Mouse (Mus musculus): ENCODE data around the gene Atp2b4. TPM values are rescaled to one million over a fixed set of nuclear protein-coding genes. Genes with fewer than 3 reads are reported as not detected.
A peak's percentile ranks its signal among the peaks of the same experiment; 100 is the strongest.

Gene Atp2b4
- total and polyA plus RNA-seq, 3 experiments, result 18.8 to 21.1 TPM; not detected in 1

- no peak for TF ChIP-seq USF2 (IDR thresholded peaks at IDR 0.05; ENCODE audit: borderline replicate concordance in 1 of 2, insufficient read depth in 1 of 2, low read depth in 1 of 2, low read length in 2 of 2)
- peak; percentile 44 for TF ChIP-seq NELFE (IDR thresholded peaks at IDR 0.05; ENCODE audit: low read depth, low read length)
These were observed at the start of gene Atp2b4 (continued) for GRCm38 (mm10) chr1:133800948-133801393.

- Histone ChIP-seq H3K4me1 (ENCODE audit: control insufficient read depth in 1 of 2, insufficient read depth in 2 of 2, low read length in 2 of 2) (no peaks in the 10 kb centered on the region), H3K27ac (ENCODE audit: control insufficient read depth, low read depth, low read length) (no peak overlapping the region), H3K9ac (ENCODE audit: control insufficient read depth, low read depth, low read length, poor library complexity, severe bottlenecking) (no peak overlapping the region), H3K27me3 (ENCODE audit: control insufficient read depth in 1 of 2, insufficient read depth in 2 of 2, low read length in 2 of 2) (peaks cover 0 to 1% of the 10 kb centered on the region in 2 experiments), H3K36me3 (ENCODE audit: control insufficient read depth in 1 of 2, insufficient read depth in 2 of 2, low read length in 2 of 2) (no peaks in the 10 kb centered on the region), H3K9me3 (replicated peaks; ENCODE audit: insufficient read depth, low read length) (no peaks in the 10 kb centered on the region), H3K79me2 (ENCODE audit: control insufficient read depth, insufficient read depth, low read length, poor library complexity) (no peaks in the 10 kb centered on the region), H3K4me3 (ENCODE audit: control insufficient read depth in 1 of 2, insufficient read depth in 1 of 2, low read depth in 2 of 2, low read length in 2 of 2) (no peak overlapping the region)
- DNase-seq (ENCODE audit: low read depth, low spot score), result no peak
- no peak for TF ChIP-seq MAFK (IDR thresholded peaks at IDR 0.05; ENCODE audit: borderline replicate concordance, low read depth, low read length)
- TF ChIP-seq POLR2AphosphoS5 (IDR thresholded peaks at IDR 0.05; ENCODE audit: borderline replicate concordance, low read depth, low read length), result no peak
- no peak for TF ChIP-seq ZNF384 (IDR thresholded peaks at IDR 0.05; ENCODE audit: low read depth, low read length)
- no peak for TF ChIP-seq GABPA (IDR thresholded peaks at IDR 0.05; ENCODE audit: low read depth, low read length)
- no peak for TF ChIP-seq ZC3H11A (IDR thresholded peaks at IDR 0.05; ENCODE audit: low read depth, low read length)
- TF ChIP-seq ZKSCAN1 (IDR thresholded peaks at IDR 0.05; ENCODE audit: low read depth, low read length), result no peak
- no peak for TF ChIP-seq USF1 (IDR thresholded peaks at IDR 0.05; ENCODE audit: low read depth, low read length)
- no peak for TF ChIP-seq MAX (IDR thresholded peaks at IDR 0.05; ENCODE audit: low read length)
These were observed 43.9 kb upstream of the Atp2b4 start for GRCm38 (mm10) chr1:133844734-133845133.

DNA sequence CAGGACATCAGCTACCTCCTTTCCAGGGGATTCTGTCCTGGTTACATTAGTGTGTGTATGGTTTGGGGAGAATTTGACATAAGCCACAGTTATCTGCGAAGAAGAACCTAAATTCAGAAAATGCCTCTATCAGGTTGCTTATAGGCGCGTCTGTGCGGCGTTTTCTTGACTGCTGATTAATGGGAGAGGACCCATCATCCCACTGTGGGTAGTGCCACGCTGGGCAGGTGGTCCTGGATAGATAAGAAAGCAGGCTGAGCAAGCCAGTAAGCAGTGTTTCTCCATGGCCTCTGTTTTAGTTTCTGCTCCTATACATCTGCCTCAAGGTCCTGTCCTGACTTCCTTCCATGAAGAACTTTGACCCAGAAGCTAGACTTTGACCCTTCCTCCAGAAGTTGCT, 43.1 kb upstream of the Atp2b4 start:
- H3K9ac ChIP-seq (ENCODE audit: control insufficient read depth, low read depth, low read length, poor library complexity, severe bottlenecking), result no peak overlapping the region
- peaks cover 0 to 1% of the 10 kb centered on the region in 2 experiments for H3K27me3 ChIP-seq (ENCODE audit: control insufficient read depth in 1 of 2, insufficient read depth in 2 of 2, low read length in 2 of 2)
- H3K4me3 ChIP-seq (ENCODE audit: control insufficient read depth in 1 of 2, insufficient read depth in 1 of 2, low read depth in 2 of 2, low read length in 2 of 2), result no peak overlapping the region
- H3K36me3 ChIP-seq (ENCODE audit: control insufficient read depth in 1 of 2, insufficient read depth in 2 of 2, low read length in 2 of 2), result no peaks in the 10 kb centered on the region
- no peaks in the 10 kb centered on the region for H3K9me3 ChIP-seq (replicated peaks; ENCODE audit: insufficient read depth, low read length)
- H3K79me2 ChIP-seq (ENCODE audit: control insufficient read depth, insufficient read depth, low read length, poor library complexity), result no peaks in the 10 kb centered on the region
- no peaks in the 10 kb centered on the region for H3K4me1 ChIP-seq (ENCODE audit: control insufficient read depth in 1 of 2, insufficient read depth in 2 of 2, low read length in 2 of 2)
- TF ChIP-seq ZMIZ1 (IDR thresholded peaks at IDR 0.05; ENCODE audit: low read depth, low read length) (no peak), POLR2A (IDR thresholded peaks at IDR 0.05; ENCODE audit: control insufficient read depth in 1 of 2, insufficient read depth in 1 of 2, low read depth in 1 of 2, low read length in 2 of 2, poor library complexity in 1 of 2) (no peak), MAX (IDR thresholded peaks at IDR 0.05; ENCODE audit: low read length) (no peak), MAZ (IDR thresholded peaks at IDR 0.05; ENCODE audit: low read depth, low read length) (no peak), USF2 (IDR thresholded peaks at IDR 0.05; ENCODE audit: borderline replicate concordance in 1 of 2, insufficient read depth in 1 of 2, low read depth in 1 of 2, low read length in 2 of 2) (no peak)
- no peak overlapping the region for H3K27ac ChIP-seq (ENCODE audit: control insufficient read depth, low read depth, low read length)
- no peak for DNase-seq (ENCODE audit: low read depth, low spot score)

Data from MEL (cell line).